Comparison of ENCODE assay signal across 8 mouse cellular contexts in genomic region chr12:83488211-83488941, GRCm38 (mm10). TPM values are rescaled to one million over a fixed set of nuclear protein-coding genes. Genes with fewer than 3 reads are reported as not detected.
DNase-seq lines count a peak whose midpoint lies in the region; ATAC-seq lines count a peak whose summit lies in the region.

No protein-coding gene starts in this region.

- peak; percentile 47 for DNase-seq in cerebellum, adult 11 months
- DNase-seq in MN1 (ENCODE audit: low spot score), result peak; percentile 30
- peak; percentile 60 for DNase-seq in embryo, embryonic 10.5 days (ENCODE audit: low spot score)
- DNase-seq in kidney, postnatal 14 days, result peak; percentile 34
- peak; percentile 50 for DNase-seq in yolk sac, embryonic 10.5 days (ENCODE audit: low spot score)

- no peaks in the 10 kb centered on the region for H3K27me3 ChIP-seq in heart, embryonic 16.5 days (ENCODE audit: control insufficient read depth, insufficient read depth, low read length)
- peaks cover 12% of the 10 kb centered on the region for H3K27me3 ChIP-seq in midbrain, embryonic 12.5 days

- peaks cover 23% of the 10 kb centered on the region for H3K4me1 ChIP-seq in heart, embryonic 16.5 days (ENCODE audit: control insufficient read depth, insufficient read depth, low read length)
- H3K4me1 ChIP-seq in midbrain, embryonic 12.5 days, result peaks cover 25% of the 10 kb centered on the region

- ATAC-seq in cerebellum, adult (ENCODE audit: insufficient number of reproducible peaks, low FRiP score, low TSS enrichment), result no peak; the same call in 1 of the 2 replicates
- no peak for ATAC-seq in heart, embryonic 16.5 days (replicated peaks; ENCODE audit: extremely low read depth, insufficient read depth, low FRiP score)
- ATAC-seq in midbrain, embryonic 12.5 days (ENCODE audit: low FRiP score, low read depth), result no peak

- H3K9me3 ChIP-seq in heart, embryonic 16.5 days (replicated peaks; ENCODE audit: control insufficient read depth, low read length), result peaks cover 6% of the 10 kb centered on the region
- peaks cover 4% of the 10 kb centered on the region; the same call in 1 of the 2 replicates for H3K9me3 ChIP-seq in midbrain, embryonic 12.5 days

- H3K27ac ChIP-seq in heart, embryonic 16.5 days (ENCODE audit: low read length), result peak overlapping the region; percentile 81
- no peak overlapping the region for H3K27ac ChIP-seq in midbrain, embryonic 12.5 days (replicated peaks)

- H3K9ac ChIP-seq in heart, embryonic 16.5 days (ENCODE audit: low read length), result peak overlapping the region; percentile 41
- H3K9ac ChIP-seq in midbrain, embryonic 12.5 days (replicated peaks), result peak overlapping the region; percentile 50

- under 1% methylated on average over 29 of the region's 29 CpGs for WGBS in heart, embryonic 16.5 days
- under 1% methylated on average over 29 of the region's 29 CpGs for WGBS in midbrain, embryonic 12.5 days

- peak overlapping the region; percentile 69 for H3K4me3 ChIP-seq in heart, embryonic 16.5 days (ENCODE audit: low read length)
- peak overlapping the region; percentile 75 for H3K4me3 ChIP-seq in midbrain, embryonic 12.5 days

- H3K36me3 ChIP-seq in heart, embryonic 16.5 days (ENCODE audit: control insufficient read depth, insufficient read depth), result no peaks in the 10 kb centered on the region
- H3K36me3 ChIP-seq in midbrain, embryonic 12.5 days, result no peaks in the 10 kb centered on the region

- peak overlapping the region; percentile 72 for H3K4me2 ChIP-seq in heart, embryonic 16.5 days (ENCODE audit: low read depth, low read length)
- H3K4me2 ChIP-seq in midbrain, embryonic 12.5 days (replicated peaks), result peak overlapping the region; percentile 99

RNA-seq across cellular contexts. Expression of gene Dpf3, which starts 0.9 kb away (rescaled TPM):
- polyA plus RNA-seq in heart, embryonic 16.5 days (2015; fragmentation: Nextera tagmentation; extraction: Ambion mirVana), result 19.2 and 21.8 TPM in 2 replicates
- 17.4 and 19.3 TPM in 2 replicates for polyA plus RNA-seq in midbrain, embryonic 12.5 days (2016; fragmentation: Nextera tagmentation; extraction: Ambion mirVana)

RNA-seq across cellular contexts. Expression of gene Dcaf4, which starts 31.9 kb away (rescaled TPM):
- 26.9 and 27.4 TPM in 2 replicates for polyA plus RNA-seq in heart, embryonic 16.5 days (2015; fragmentation: Nextera tagmentation; extraction: Ambion mirVana)
- 27.4 and 30.5 TPM in 2 replicates for polyA plus RNA-seq in midbrain, embryonic 12.5 days (2016; fragmentation: Nextera tagmentation; extraction: Ambion mirVana)
